Mouse (Mus musculus): ENCODE results near the gene Plekhn1.

DNA sequence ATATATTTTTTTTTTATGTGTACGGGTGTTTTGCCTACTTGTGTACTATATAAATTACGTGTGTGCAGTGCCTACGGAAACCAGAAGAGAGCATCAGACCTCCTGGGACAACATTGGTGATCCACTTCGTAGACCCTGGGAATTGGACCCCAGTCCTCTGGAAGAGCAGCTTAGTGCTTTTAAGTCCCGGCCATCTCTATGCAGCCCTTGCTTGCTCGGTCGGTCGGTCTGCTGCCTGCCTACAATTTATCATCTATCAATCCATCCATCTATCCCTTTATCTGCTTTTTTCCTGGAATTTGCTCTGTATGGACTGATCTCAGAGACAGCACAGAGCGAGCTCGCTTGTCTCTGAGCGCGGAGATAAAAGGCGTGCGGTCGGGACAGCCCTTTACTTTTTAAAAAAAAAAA lies 708 bp upstream of the Plekhn1 start:
- TF ChIP-seq GATA1 (IDR thresholded peaks at IDR 0.05; ENCODE audit: borderline replicate concordance, low read length), result no peak
- no peak for TF ChIP-seq FLI1 (IDR thresholded peaks at IDR 0.05; ENCODE audit: low read length)

Data from megakaryocyte, embryonic 14.5 days (primary cell).